Mouse (Mus musculus) ES-Bruce4 (cell line): ENCODE measurements at regions not wholly inside any gene's neighbourhood (a gene's known extent, or its start where the extent isn't known, plus 50 kb on each side); places are given as distances from the start of the nearest gene placed in this dataset.

ENCODE experiments used
- H3K27ac ChIP-seq: 2 replicates; pipeline ENCODE4 v1.5.1; 2012; ENCODE audit warnings: low read length, inconsistent platforms; ENCODE audit not compliant: insufficient read depth
- H3K27me3 ChIP-seq: 2 replicates; pipeline ENCODE4 v1.6.1; 2012; ENCODE audit warnings: mild to moderate bottlenecking, low read length, inconsistent platforms; ENCODE audit not compliant: control insufficient read depth, poor library complexity, insufficient read depth, severe bottlenecking
- H3K36me3 ChIP-seq: 2 replicates; pipeline ENCODE4 v1.6.1; 2012; ENCODE audit warnings: inconsistent platforms, mild to moderate bottlenecking, low read length, moderate library complexity; ENCODE audit not compliant: control insufficient read depth, poor library complexity, insufficient read depth, severe bottlenecking
- H3K4me1 ChIP-seq: one replicate; pipeline ENCODE4 v1.8.1; 2011; ENCODE audit warnings: low read length; ENCODE audit not compliant: control insufficient read depth, insufficient read depth
- H3K4me3 ChIP-seq: 2 replicates; pipeline ENCODE4 v1.5.1; 2011; ENCODE audit warnings: low read depth, mild to moderate bottlenecking, low read length
- H3K9ac ChIP-seq: 2 replicates; pipeline ENCODE4 v1.6.1; 2012; ENCODE audit warnings: low read depth, mild to moderate bottlenecking, inconsistent platforms; ENCODE audit not compliant: poor library complexity, severe bottlenecking
- H3K9me3 ChIP-seq: replicated peaks from 2 replicates; pipeline ENCODE4 v1.6.1; 2012; ENCODE audit warnings: mild to moderate bottlenecking, low read length, inconsistent platforms; ENCODE audit not compliant: control insufficient read depth, poor library complexity, insufficient read depth, severe bottlenecking
- CTCF ChIP-seq: IDR thresholded peaks from one replicate; pipeline ENCODE4 v1.8.1; 2011; ENCODE audit warnings: low read depth, low read length
- EP300 ChIP-seq: IDR thresholded peaks from 2 replicates; pipeline ENCODE4 v1.6.1; 2011; ENCODE audit warnings: low read depth, low read length; ENCODE audit not compliant: insufficient read depth
- POLR2A ChIP-seq: IDR thresholded peaks from one replicate; pipeline ENCODE4 v1.8.1; 2011; ENCODE audit warnings: low read length; ENCODE audit not compliant: insufficient read depth

DNA sequence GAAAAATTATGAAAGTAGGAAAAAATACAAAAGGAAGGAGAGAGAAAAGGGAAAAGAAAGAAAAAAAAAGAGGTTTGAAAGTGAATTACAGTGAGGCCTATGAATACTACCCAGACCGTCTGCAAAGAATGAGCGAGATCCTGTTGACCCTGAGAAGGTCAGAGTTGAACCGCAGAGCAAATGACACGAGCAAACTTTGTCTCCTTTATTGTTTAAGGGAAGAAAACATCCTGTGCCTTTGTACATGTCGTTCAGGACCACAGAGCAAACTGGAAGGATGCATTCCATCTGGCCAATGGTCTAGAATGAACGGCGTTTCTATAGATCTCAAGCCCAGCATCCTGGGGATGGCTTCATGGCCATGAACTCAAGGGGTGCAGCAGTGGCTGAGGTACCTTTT lies 270.6 kb upstream of the Zfp637 start:
- H3K27ac ChIP-seq = no peak overlapping the region
- no peaks in the 10 kb centered on the region for H3K4me1 ChIP-seq
- TF ChIP-seq CTCF = no peak
- no peak for TF ChIP-seq EP300
- no peak for TF ChIP-seq POLR2A

GRCm38 (mm10) chr6:117570791-117571190 lies 270.2 kb upstream of the Zfp637 start:
- Histone ChIP-seq H3K4me1 (no peaks in the 10 kb centered on the region), H3K36me3 (no peaks in the 10 kb centered on the region), H3K9ac (no peak overlapping the region), H3K9me3 (no peaks in the 10 kb centered on the region), H3K4me3 (no peak overlapping the region), H3K27me3 (no peaks in the 10 kb centered on the region), H3K27ac (no peak overlapping the region)
- no peak for TF ChIP-seq EP300
- no peak for TF ChIP-seq CTCF
- TF ChIP-seq POLR2A = no peak

More for the DNA sequence above, 270.6 kb upstream of the Zfp637 start:
- Histone ChIP-seq H3K36me3 (no peaks in the 10 kb centered on the region), H3K4me3 (no peak overlapping the region), H3K9ac (no peak overlapping the region), H3K9me3 (no peaks in the 10 kb centered on the region), H3K27me3 (no peaks in the 10 kb centered on the region)

- Histone ChIP-seq H3K9me3 (no peaks in the 10 kb centered on the region), H3K27ac (no peak overlapping the region), H3K9ac (no peak overlapping the region), H3K27me3 (no peaks in the 10 kb centered on the region), H3K36me3 (no peaks in the 10 kb centered on the region), H3K4me3 (no peak overlapping the region), H3K4me1 (no peaks in the 10 kb centered on the region)
- TF ChIP-seq CTCF = no peak
- no peak for TF ChIP-seq EP300
Observed at GRCm38 (mm10) chr6:117572006-117572405, 269.0 kb upstream of the Zfp637 start.

DNA sequence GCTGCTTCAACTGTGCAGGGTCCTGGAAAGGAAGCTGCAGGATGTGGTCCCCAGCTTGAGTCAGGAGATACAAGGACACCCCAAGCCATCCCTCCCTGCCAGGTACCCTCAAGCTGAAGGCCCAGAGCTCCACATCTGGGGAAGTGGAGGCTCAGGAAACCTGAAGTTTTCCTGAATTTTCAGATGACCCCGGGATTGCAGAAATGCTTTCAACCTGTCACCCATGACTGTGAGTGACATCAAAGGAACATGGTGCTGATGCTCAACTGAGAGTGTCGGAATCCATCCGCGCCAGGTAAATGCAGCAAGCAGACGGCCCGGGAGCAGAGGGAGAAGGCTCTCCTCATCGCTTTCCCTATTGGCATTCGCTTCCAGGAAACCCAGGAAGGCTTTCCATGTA lies 267.6 kb upstream of the Zfp637 start:
- no peak overlapping the region for H3K27ac ChIP-seq
- no peaks in the 10 kb centered on the region for H3K4me1 ChIP-seq
- H3K27me3 ChIP-seq = no peaks in the 10 kb centered on the region
- H3K4me3 ChIP-seq = no peak overlapping the region
- no peak for TF ChIP-seq EP300
- no peak for TF ChIP-seq POLR2A
- TF ChIP-seq CTCF = no peak
- no peaks in the 10 kb centered on the region for H3K9me3 ChIP-seq
- no peaks in the 10 kb centered on the region for H3K36me3 ChIP-seq
- H3K9ac ChIP-seq = no peak overlapping the region

DNA sequence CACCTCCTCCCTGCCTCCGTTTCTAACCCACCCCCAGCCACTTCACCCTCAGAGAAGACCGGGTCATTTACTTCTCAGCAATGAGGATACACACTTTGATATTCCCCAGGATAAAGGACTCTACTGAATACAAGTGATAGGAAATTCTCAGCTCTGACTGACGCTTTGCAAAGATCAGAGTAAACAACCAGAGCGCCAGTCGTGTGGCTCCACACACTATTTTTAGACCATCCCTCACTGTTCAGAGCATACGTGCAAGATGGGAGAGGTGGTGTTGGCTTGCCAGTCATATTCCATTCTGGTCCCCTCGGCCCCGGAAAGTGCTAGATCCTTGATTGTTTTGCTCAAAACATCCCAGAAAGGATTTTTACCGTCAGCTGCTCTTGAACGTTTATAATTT lies 266.8 kb upstream of the Zfp637 start:
- TF ChIP-seq CTCF = no peak
- TF ChIP-seq POLR2A = no peak
- TF ChIP-seq EP300 = no peak
- no peaks in the 10 kb centered on the region for H3K36me3 ChIP-seq
- H3K4me1 ChIP-seq = no peaks in the 10 kb centered on the region
- H3K4me3 ChIP-seq = no peak overlapping the region
- H3K9ac ChIP-seq = no peak overlapping the region
- H3K9me3 ChIP-seq = no peaks in the 10 kb centered on the region
- no peaks in the 10 kb centered on the region for H3K27me3 ChIP-seq
- no peak overlapping the region for H3K27ac ChIP-seq

DNA sequence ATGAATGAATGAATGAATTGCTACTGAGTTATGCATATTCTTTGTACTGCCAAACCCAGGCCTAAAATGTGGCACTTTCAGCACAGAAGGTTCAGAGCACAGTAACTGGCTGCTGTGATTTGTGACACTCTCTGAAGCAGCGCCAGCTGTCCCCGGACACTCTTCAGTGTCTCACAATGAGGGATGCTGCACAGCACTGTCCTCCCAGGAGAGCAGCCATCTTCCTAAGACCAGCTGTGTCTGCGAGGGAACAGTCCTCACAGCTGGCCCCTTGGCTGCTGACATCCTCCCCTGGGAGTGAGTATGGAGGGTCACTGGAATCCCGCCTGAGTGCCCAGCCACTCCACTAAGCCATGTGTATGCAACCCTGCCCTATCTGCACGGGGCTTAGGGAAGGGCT lies 265.9 kb upstream of the Zfp637 start:
- Histone ChIP-seq H3K4me3 (no peak overlapping the region), H3K27me3 (no peaks in the 10 kb centered on the region), H3K36me3 (no peaks in the 10 kb centered on the region), H3K9me3 (no peaks in the 10 kb centered on the region), H3K9ac (no peak overlapping the region), H3K27ac (no peak overlapping the region), H3K4me1 (no peaks in the 10 kb centered on the region)
- TF ChIP-seq POLR2A (no peak), CTCF (no peak), EP300 (no peak)
